Mouse (Mus musculus): ENCODE results near the gene Itgam. TPM values are rescaled to one million over a fixed set of nuclear protein-coding genes. Genes with fewer than 3 reads are reported as not detected.

The Itgam gene
- total RNA-seq, 1 experiment, result 1.0 TPM

DNA sequence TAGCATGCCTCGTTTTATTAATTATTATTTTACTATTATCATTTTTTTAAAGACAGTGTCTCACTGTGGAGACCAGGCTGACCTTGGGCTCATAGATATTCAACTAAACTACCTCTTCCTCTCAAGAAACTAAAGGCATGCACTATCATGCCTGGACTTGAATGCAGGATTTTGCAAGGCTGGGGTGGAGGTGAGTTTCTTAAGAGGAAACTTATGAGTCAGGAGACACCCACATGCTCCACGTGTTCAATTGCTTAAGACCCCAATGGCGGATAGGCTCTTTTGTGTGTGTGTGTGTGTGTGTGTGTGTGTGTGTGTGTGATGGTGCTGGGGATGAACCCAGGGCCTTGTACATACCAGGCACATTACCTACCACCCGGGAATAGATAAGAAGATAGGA lies 37.1 kb upstream of the Itgam start:
- H3K4me3 ChIP-seq (ENCODE audit: insufficient read depth in 1 of 2, low read depth in 1 of 2, low read length in 2 of 2, poor library complexity in 1 of 2, severe bottlenecking in 1 of 2), result no peak overlapping the region
- TF ChIP-seq CHD2 (IDR thresholded peaks at IDR 0.05; ENCODE audit: low read depth, low read length), result no peak
- TF ChIP-seq ZNF384 (IDR thresholded peaks at IDR 0.05; ENCODE audit: low read depth, low read length), result no peak
- no peak for TF ChIP-seq ZC3H11A (IDR thresholded peaks at IDR 0.05; ENCODE audit: borderline replicate concordance, low read depth, low read length)
- TF ChIP-seq MAFK (IDR thresholded peaks at IDR 0.05; ENCODE audit: insufficient read depth, low read depth, low read length), result no peak
- TF ChIP-seq HCFC1 (IDR thresholded peaks at IDR 0.05; ENCODE audit: borderline replicate concordance, insufficient read depth, low read length), result no peak
- no peaks in the 10 kb centered on the region for H3K36me3 ChIP-seq (ENCODE audit: control insufficient read depth, insufficient read depth, low read length, poor library complexity, severe bottlenecking)

GRCm38 (mm10) chr7:128031403-128031976 lies 30.9 kb upstream of the Itgam start:
- H3K9ac ChIP-seq (ENCODE audit: insufficient read depth, low read depth, low read length, poor library complexity, severe bottlenecking), result no peak overlapping the region
- no peak overlapping the region for H3K4me3 ChIP-seq (ENCODE audit: insufficient read depth in 1 of 2, low read depth in 1 of 2, low read length in 2 of 2, poor library complexity in 1 of 2, severe bottlenecking in 1 of 2)
- peak; percentile 68 for DNase-seq (ENCODE audit: low read depth, low spot score)
- H3K36me3 ChIP-seq (ENCODE audit: control insufficient read depth, insufficient read depth, low read length, poor library complexity, severe bottlenecking), result no peaks in the 10 kb centered on the region
- in situ Hi-C loops (cut with MboI; ENCODE audit: low sequenced_read_pairs in 2 of 2, unreplicated experiment in 2 of 2), result no loop called here
- TF ChIP-seq HCFC1 (IDR thresholded peaks at IDR 0.05; ENCODE audit: borderline replicate concordance, insufficient read depth, low read length) (peak; percentile 93), ZC3H11A (IDR thresholded peaks at IDR 0.05; ENCODE audit: borderline replicate concordance, low read depth, low read length) (no peak), ZNF384 (IDR thresholded peaks at IDR 0.05; ENCODE audit: low read depth, low read length) (peak; percentile 91), CHD2 (IDR thresholded peaks at IDR 0.05; ENCODE audit: low read depth, low read length) (peak; percentile 58; the same call in 1 of the 2 replicates)
- H3K27ac ChIP-seq (ENCODE audit: insufficient read depth, low read depth, low read length, poor library complexity, severe bottlenecking), result no peak overlapping the region
- no peaks in the 10 kb centered on the region for H3K9me3 ChIP-seq (ENCODE audit: control insufficient read depth, insufficient read depth, low read depth, low read length)
- H3K4me1 ChIP-seq (ENCODE audit: control insufficient read depth in 2 of 2, insufficient read depth in 2 of 2, low read length in 2 of 2, poor library complexity in 1 of 2), result no peaks in the 10 kb centered on the region

More for the DNA sequence above, 37.1 kb upstream of the Itgam start:
- H3K9ac ChIP-seq (ENCODE audit: insufficient read depth, low read depth, low read length, poor library complexity, severe bottlenecking), result no peak overlapping the region
- DNase-seq (ENCODE audit: low read depth, low spot score), result no peak
- no peak overlapping the region for H3K27ac ChIP-seq (ENCODE audit: insufficient read depth, low read depth, low read length, poor library complexity, severe bottlenecking)
- no peaks in the 10 kb centered on the region for H3K4me1 ChIP-seq (ENCODE audit: control insufficient read depth in 2 of 2, insufficient read depth in 2 of 2, low read length in 2 of 2, poor library complexity in 1 of 2)
- in situ Hi-C loops (cut with MboI; ENCODE audit: low sequenced_read_pairs in 2 of 2, unreplicated experiment in 2 of 2), result no loop called here
- no peaks in the 10 kb centered on the region for H3K9me3 ChIP-seq (ENCODE audit: control insufficient read depth, insufficient read depth, low read depth, low read length)

DNA sequence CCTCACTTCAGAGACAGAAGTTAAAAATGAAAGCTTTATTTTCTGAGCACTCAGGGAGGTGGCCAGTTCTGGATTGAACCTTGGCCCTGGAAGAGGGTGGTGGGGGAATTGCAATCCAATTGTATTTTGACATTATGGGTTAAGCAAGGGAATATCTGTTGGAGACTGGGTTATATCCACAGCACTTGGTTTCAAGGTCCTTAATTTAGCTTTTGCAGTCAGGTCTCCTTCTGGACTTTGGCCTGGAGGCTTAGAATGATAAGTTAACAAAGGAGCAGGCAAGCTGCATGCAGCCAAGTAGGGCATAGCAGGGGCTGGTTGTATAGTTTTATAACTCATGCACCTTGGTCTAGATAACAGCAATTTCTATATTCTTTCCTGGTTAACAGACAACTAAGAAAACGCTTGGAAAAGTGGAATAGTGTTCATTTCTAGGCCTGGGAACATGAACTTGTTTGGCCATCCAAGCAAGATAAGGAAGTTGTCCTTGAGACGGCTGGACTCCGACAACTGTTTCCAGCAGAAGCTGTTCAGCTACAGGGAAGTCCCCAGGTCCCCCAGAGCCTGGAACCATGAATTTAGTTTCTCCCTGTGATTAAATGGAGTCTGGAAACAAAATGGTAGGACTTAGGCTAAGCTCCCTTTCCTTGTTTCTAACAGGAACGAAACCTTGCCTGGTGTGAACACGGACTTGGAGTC lies 30.0 kb upstream of the Itgam start:
- TF ChIP-seq MAFK (IDR thresholded peaks at IDR 0.05; ENCODE audit: insufficient read depth, low read depth, low read length), result no peak
- no peak for TF ChIP-seq HCFC1 (IDR thresholded peaks at IDR 0.05; ENCODE audit: borderline replicate concordance, insufficient read depth, low read length)
- TF ChIP-seq ZC3H11A (IDR thresholded peaks at IDR 0.05; ENCODE audit: borderline replicate concordance, low read depth, low read length), result no peak
- H3K27ac ChIP-seq (ENCODE audit: insufficient read depth, low read depth, low read length, poor library complexity, severe bottlenecking), result no peak overlapping the region
- H3K4me1 ChIP-seq (ENCODE audit: control insufficient read depth in 2 of 2, insufficient read depth in 2 of 2, low read length in 2 of 2, poor library complexity in 1 of 2), result no peaks in the 10 kb centered on the region
- H3K9me3 ChIP-seq (ENCODE audit: control insufficient read depth, insufficient read depth, low read depth, low read length), result no peaks in the 10 kb centered on the region
- DNase-seq (ENCODE audit: low read depth, low spot score), result no peak
- no peak overlapping the region for H3K9ac ChIP-seq (ENCODE audit: insufficient read depth, low read depth, low read length, poor library complexity, severe bottlenecking)
- no peaks in the 10 kb centered on the region for H3K36me3 ChIP-seq (ENCODE audit: control insufficient read depth, insufficient read depth, low read length, poor library complexity, severe bottlenecking)
- in situ Hi-C loops (cut with MboI; ENCODE audit: low sequenced_read_pairs in 2 of 2, unreplicated experiment in 2 of 2), result no loop called here
- H3K4me3 ChIP-seq (ENCODE audit: insufficient read depth in 1 of 2, low read depth in 1 of 2, low read length in 2 of 2, poor library complexity in 1 of 2, severe bottlenecking in 1 of 2), result no peak overlapping the region

DNA sequence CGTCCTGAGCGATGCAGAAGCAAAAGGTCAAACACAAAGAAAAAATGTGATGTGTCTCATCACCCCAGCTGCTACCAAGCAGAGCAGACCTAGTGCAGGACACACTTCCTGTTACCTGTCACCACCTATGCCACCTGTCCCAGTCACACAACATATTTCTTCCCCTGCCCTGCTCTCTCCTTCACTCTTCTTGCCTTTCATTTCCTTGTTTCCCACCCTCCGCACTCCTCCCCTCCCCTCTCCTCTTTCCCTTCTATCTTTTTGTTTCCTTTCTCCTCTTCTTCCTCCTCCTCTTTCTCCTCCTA lies 29.5 kb upstream of the Itgam start:
- Histone ChIP-seq H3K36me3 (ENCODE audit: control insufficient read depth, insufficient read depth, low read length, poor library complexity, severe bottlenecking) (no peaks in the 10 kb centered on the region), H3K27ac (ENCODE audit: insufficient read depth, low read depth, low read length, poor library complexity, severe bottlenecking) (no peak overlapping the region), H3K9me3 (ENCODE audit: control insufficient read depth, insufficient read depth, low read depth, low read length) (no peaks in the 10 kb centered on the region), H3K4me1 (ENCODE audit: control insufficient read depth in 2 of 2, insufficient read depth in 2 of 2, low read length in 2 of 2, poor library complexity in 1 of 2) (no peaks in the 10 kb centered on the region), H3K9ac (ENCODE audit: insufficient read depth, low read depth, low read length, poor library complexity, severe bottlenecking) (no peak overlapping the region), H3K4me3 (ENCODE audit: insufficient read depth in 1 of 2, low read depth in 1 of 2, low read length in 2 of 2, poor library complexity in 1 of 2, severe bottlenecking in 1 of 2) (no peak overlapping the region)
- no peak for TF ChIP-seq ZNF384 (IDR thresholded peaks at IDR 0.05; ENCODE audit: low read depth, low read length)
- no peak for TF ChIP-seq ZC3H11A (IDR thresholded peaks at IDR 0.05; ENCODE audit: borderline replicate concordance, low read depth, low read length)
- TF ChIP-seq CHD2 (IDR thresholded peaks at IDR 0.05; ENCODE audit: low read depth, low read length), result no peak
- TF ChIP-seq MAFK (IDR thresholded peaks at IDR 0.05; ENCODE audit: insufficient read depth, low read depth, low read length), result no peak
- no peak for TF ChIP-seq HCFC1 (IDR thresholded peaks at IDR 0.05; ENCODE audit: borderline replicate concordance, insufficient read depth, low read length)
- no peak for DNase-seq (ENCODE audit: low read depth, low spot score)
- in situ Hi-C loops (cut with MboI; ENCODE audit: low sequenced_read_pairs in 2 of 2, unreplicated experiment in 2 of 2), result no loop called here
